Mouse (Mus musculus) heart, adult 2 months (tissue): ENCODE data around the gene Dhx9. TPM values are rescaled to one million over a fixed set of nuclear protein-coding genes. Genes with fewer than 3 reads are reported as not detected.
"Not testable (repeated sequence)": the region's sequence is repeated elsewhere in the genome, so short reads cannot be mapped to it uniquely, and the experiment has no call there.

Experiments used
- DNase-seq, 2 experiments: peaks; one replicate each; pipeline ENCODE4 v3.0.0; 2021
- H3K27ac ChIP-seq: fragments of 200-600 bp; 2 replicates; pipeline ENCODE4 v1.8.1; 2022
- H3K27me3 ChIP-seq: fragments of 200-500 bp; 2 replicates; pipeline ENCODE4 v1.6.1; 2012; ENCODE audit warnings: mild to moderate bottlenecking, low read length, inconsistent platforms, mixed read lengths; ENCODE audit not compliant: control insufficient read depth, insufficient read depth
- H3K36me3 ChIP-seq: fragments of 200-500 bp; 2 replicates; pipeline ENCODE4 v1.6.1; 2012; ENCODE audit warnings: low read length, inconsistent platforms; ENCODE audit not compliant: control insufficient read depth, insufficient read depth
- H3K4me1 ChIP-seq: fragments of 200-500 bp; 2 replicates; pipeline ENCODE4 v1.6.1; 2011; ENCODE audit warnings: low read length; ENCODE audit not compliant: control insufficient read depth, insufficient read depth
- H3K4me3 ChIP-seq: fragments of 200-600 bp; 2 replicates; pipeline ENCODE4 v1.8.1; 2022
- H3K79me2 ChIP-seq: fragments of 200-500 bp; replicated peaks from 2 replicates; pipeline ENCODE4 v1.6.1; 2012; ENCODE audit warnings: mild to moderate bottlenecking, inconsistent platforms, low read length, moderate library complexity, mixed read lengths; ENCODE audit not compliant: control insufficient read depth, insufficient read depth
- H3K9ac ChIP-seq: fragments of 200-500 bp; 2 replicates; pipeline ENCODE4 v1.6.1; 2012; ENCODE audit warnings: low read depth, mild to moderate bottlenecking, control low read depth, inconsistent platforms, low read length, mixed read lengths
- CTCF ChIP-seq: fragments of 200-600 bp; IDR thresholded peaks from 2 replicates; pipeline ENCODE4 v1.8.1; 2022; ENCODE audit warnings: antibody characterized with exemption, mild to moderate bottlenecking, moderate library complexity
- EP300 ChIP-seq: fragments of 200-500 bp; IDR thresholded peaks from 2 replicates; pipeline ENCODE4 v1.6.1; 2011; ENCODE audit warnings: low read depth, low read length, control low read depth; ENCODE audit not compliant: insufficient read depth
- POLR2A ChIP-seq: fragments of 200-500 bp; IDR thresholded peaks from 2 replicates; pipeline ENCODE4 v1.6.1; 2011; ENCODE audit warnings: mild to moderate bottlenecking, low read depth, low read length, control low read depth; ENCODE audit not compliant: insufficient read depth
- WGBS: fragments of 180-500 bp; shearing (Covaris S2); methylation state at CpG from one replicate; pipeline ENCODE4 v1.1.7; 2018; 5-methylcytosine and 5-hydroxymethylcytosine counted together
- intact Hi-C: fragments of 180-260 bp; cut with DNase I; formaldehyde crosslinking; loops from one replicate; pipeline ENCODE4 v1.15.1; 2025
- polyA plus RNA-seq: library from polyadenylated mRNA; depleted of rRNA; stranded (reverse); fragments of >200 nt; gene quantifications from 2 replicates; pipeline ENCODE4 v1.2.3, GENCODE M21; 2012
- total RNA-seq, 2 experiments: library from RNA; stranded (reverse); gene quantifications; 2 replicates each; pipeline ENCODE4 v1.2.3; 2021

Dhx9 gene
- total and polyA plus RNA-seq, 3 experiments: 10.1 to 45.4 (median 44.0) TPM

DNA sequence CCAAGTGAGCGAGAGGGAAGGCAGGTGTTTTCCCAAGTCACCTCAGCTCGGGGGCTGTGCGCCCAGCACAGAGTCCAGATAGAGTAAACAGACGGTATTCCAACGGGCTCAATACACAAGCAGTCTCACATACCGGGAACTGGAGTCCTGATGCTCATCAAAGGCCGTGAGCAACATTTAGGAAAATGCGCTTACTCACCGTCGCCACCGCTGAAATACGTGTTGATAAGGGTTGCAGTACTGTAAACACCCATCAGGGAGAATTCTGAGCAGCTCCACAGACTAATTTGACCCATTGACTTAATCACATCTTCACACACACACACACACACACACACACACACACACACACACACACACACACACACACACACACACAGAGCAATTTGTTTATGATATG, 63.2 kb downstream of the Dhx9 start:
- peaks cover 4% of the 10 kb centered on the region for H3K4me1 ChIP-seq
- H3K27me3 ChIP-seq: no peaks in the 10 kb centered on the region; the same call in 1 of the 2 replicates
- intact Hi-C loops: no loop called here
- no peaks in the 10 kb centered on the region for H3K79me2 ChIP-seq
- no peaks in the 10 kb centered on the region for H3K36me3 ChIP-seq
- H3K9ac ChIP-seq: no peak overlapping the region
- WGBS: 29% methylated on average over 12 of the region's 12 CpGs
- TF ChIP-seq EP300: no peak
- no peak for TF ChIP-seq CTCF
- no peak for TF ChIP-seq POLR2A
- H3K27ac ChIP-seq: no peak overlapping the region
- no peak for DNase-seq
- H3K4me3 ChIP-seq: no peak overlapping the region

DNA sequence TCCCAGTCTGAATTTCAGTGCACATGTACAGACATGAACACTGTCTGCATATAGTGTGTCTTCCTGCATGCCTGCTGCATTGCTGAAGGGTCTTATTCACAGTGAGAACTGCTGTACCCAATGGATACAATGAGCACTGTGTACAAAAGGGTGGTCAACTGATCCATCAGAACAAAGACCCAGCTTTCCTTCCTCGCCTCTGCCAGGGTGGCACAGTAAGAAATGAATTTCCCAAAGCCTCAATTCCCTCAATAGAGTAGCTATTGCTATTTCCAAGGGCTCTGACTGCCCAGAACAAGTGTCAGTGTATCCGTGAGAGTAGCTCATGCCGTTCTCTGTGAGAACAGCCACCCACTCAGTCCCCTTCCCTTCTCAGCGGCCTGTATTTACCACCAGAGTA, 69.7 kb downstream of the Dhx9 start:
- H3K27ac ChIP-seq, H3K79me2 ChIP-seq, DNase-seq, H3K4me3 ChIP-seq, H3K36me3 ChIP-seq, H3K27me3 ChIP-seq, intact Hi-C loops, H3K4me1 ChIP-seq, H3K9ac ChIP-seq: not testable (repeated sequence)
- WGBS: 83% methylated on average over 4 of the region's 4 CpGs

DNA sequence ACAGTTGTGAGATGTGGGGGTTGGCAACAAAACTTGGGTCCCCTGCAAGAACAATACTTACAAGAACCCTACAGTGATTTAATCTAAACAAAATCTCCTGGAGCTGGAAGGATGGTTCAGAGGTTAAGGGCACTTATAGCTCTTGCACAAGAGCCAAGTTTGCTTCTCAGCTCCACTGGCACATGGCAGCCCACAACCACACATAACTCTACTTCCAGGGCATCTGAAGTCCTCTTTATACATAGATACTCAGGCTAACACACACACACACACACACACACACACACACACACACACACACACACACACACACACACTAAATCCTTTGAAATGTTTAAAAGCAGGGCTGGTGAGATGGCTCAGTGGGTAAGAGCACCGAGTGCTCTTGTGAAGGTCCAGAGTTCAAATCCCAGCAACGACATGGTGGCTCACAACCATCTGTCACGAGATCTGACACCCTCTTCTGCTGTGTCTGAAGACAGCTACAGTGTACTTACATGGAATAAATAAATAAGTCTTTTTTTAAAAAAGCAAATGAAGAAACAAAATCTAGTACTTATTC, 71.1 kb downstream of the Dhx9 start:
- intact Hi-C loops, H3K27me3 ChIP-seq, H3K36me3 ChIP-seq, H3K4me1 ChIP-seq, H3K79me2 ChIP-seq, H3K4me3 ChIP-seq, H3K27ac ChIP-seq, DNase-seq, H3K9ac ChIP-seq: not testable (repeated sequence)
- 87% methylated on average over 3 of the region's 3 CpGs for WGBS

DNA sequence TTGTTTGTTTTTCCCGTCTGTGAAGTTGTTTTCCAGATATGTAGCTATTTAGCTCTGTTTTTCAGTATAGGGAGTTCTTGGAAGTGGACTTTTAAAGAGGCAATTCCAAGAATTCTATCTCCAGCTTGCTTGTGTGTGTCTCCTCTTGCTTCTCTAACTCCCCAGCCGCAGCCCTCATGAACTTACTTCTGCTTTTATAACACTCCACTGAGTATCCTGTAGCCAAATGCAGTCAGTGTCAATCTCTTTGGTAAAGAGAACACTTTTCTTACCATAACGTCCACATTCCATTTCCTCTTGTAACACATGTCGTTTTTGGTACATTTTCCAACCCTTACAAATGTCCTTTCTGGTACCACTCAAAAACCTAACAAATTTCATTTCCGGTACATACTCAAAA, 71.7 kb downstream of the Dhx9 start:
- WGBS: 81% methylated on average over 3 of the region's 5 CpGs
- H3K4me1 ChIP-seq, H3K36me3 ChIP-seq, H3K4me3 ChIP-seq, DNase-seq, H3K9ac ChIP-seq, H3K79me2 ChIP-seq, H3K27me3 ChIP-seq, intact Hi-C loops, H3K27ac ChIP-seq: not testable (repeated sequence)

DNA sequence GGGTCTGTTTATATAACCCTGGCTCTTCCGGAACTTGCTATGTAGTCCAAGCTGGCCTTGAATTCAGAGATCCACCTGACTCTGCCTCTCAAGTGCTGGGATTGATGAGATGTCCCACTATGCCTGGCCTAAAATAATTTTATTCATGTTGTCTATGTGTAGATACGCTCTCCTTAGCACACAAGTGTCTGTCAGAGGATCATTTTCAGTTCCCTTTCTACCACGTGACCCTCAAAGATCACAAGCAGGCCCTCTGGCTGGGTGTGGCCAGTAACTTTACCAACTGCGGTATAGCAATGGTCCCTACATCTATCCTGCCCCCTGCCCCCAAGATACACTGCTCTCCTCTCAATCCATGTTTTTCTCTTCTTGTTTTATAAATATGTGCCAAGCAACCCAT, 72.5 kb downstream of the Dhx9 start:
- peak overlapping the region; percentile 47 for H3K27ac ChIP-seq
- intact Hi-C loops: no loop called here

DNA sequence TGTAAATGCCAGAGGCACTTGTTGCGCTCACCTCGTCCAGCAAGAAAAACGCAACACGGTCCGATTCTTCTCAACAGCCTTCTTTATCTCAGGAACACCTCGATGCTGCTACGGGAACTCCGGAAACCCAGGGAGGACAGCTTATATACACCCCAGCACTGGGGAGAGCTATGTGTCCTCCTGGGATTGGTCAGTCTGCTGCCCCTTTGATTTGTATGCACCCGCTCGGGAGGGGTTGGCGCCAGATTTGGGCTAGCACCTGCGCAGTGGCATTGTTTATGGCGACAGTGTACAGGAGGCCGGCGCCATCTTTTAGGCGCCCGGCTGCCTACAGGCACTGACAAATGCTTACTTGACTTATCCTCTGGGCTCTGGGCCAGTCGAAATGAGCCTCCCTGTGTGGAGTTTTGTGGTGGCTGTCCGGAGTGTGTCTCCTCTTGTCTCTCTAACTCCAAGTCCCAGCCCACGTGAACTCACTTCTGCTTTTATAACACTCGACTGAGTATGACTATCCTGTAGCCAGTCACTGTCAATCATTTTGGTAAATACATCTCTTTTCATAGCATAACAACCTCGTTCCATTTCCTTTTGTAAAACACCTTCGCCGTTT, 73.2 kb downstream of the Dhx9 start:
- H3K9ac ChIP-seq, H3K4me3 ChIP-seq, intact Hi-C loops, H3K79me2 ChIP-seq, H3K36me3 ChIP-seq, H3K4me1 ChIP-seq, H3K27me3 ChIP-seq: not testable (repeated sequence)
- H3K27ac ChIP-seq: peak overlapping the region; percentile 47
- DNase-seq: peak; percentile 76 to 91
- peak; percentile 45; the same call in 1 of the 2 replicates for TF ChIP-seq POLR2A
- WGBS: 76% methylated on average over 24 of the region's 24 CpGs

More for the DNA sequence above, 72.5 kb downstream of the Dhx9 start:
- no peak overlapping the region for H3K4me3 ChIP-seq
- WGBS: 83% methylated on average over 4 of the region's 4 CpGs
- H3K27me3 ChIP-seq: no peaks in the 10 kb centered on the region
- H3K79me2 ChIP-seq: no peaks in the 10 kb centered on the region
- TF ChIP-seq CTCF (no peak), POLR2A (no peak), EP300 (no peak)
- peak; percentile 55 to 83 for DNase-seq
- H3K4me1 ChIP-seq: no peaks in the 10 kb centered on the region
- no peak overlapping the region for H3K9ac ChIP-seq
- H3K36me3 ChIP-seq: no peaks in the 10 kb centered on the region

DNA sequence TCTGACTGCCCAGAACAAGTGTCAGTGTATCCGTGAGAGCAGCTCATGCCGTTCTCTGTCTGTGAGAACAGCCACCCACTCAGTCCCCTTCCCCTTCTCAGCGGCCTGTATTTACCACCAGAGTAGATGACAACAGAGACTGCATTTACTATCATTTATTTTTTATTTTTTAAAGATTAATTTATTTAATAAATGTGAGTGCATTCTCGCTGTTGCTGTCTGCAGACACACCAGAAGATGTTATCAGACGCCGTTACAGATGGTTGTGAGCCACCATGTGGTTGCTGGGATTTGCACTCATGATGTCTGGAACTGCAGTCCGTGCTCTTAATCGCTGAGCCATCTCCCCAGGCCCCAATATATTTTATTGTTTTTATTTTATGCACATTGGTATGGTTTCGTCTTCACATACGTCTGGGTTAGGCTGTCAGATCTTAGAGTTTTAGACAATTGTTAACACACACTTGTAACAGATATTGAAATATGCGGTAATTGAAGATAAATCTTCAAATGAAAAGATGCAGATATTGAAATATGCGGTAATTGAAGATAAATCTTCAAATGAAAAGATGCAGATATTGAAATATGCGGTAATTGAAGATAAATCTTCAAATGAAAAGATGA, 74.0 kb downstream of the Dhx9 start:
- H3K27me3 ChIP-seq, H3K36me3 ChIP-seq, H3K79me2 ChIP-seq, H3K9ac ChIP-seq, H3K4me3 ChIP-seq, H3K4me1 ChIP-seq, intact Hi-C loops: not testable (repeated sequence)
- H3K27ac ChIP-seq: peak overlapping the region; percentile 12; the same call in 1 of the 2 replicates
- DNase-seq: peak in 1 of 2 experiments; percentile 28
- 87% methylated on average over 13 of the region's 13 CpGs for WGBS

DNA sequence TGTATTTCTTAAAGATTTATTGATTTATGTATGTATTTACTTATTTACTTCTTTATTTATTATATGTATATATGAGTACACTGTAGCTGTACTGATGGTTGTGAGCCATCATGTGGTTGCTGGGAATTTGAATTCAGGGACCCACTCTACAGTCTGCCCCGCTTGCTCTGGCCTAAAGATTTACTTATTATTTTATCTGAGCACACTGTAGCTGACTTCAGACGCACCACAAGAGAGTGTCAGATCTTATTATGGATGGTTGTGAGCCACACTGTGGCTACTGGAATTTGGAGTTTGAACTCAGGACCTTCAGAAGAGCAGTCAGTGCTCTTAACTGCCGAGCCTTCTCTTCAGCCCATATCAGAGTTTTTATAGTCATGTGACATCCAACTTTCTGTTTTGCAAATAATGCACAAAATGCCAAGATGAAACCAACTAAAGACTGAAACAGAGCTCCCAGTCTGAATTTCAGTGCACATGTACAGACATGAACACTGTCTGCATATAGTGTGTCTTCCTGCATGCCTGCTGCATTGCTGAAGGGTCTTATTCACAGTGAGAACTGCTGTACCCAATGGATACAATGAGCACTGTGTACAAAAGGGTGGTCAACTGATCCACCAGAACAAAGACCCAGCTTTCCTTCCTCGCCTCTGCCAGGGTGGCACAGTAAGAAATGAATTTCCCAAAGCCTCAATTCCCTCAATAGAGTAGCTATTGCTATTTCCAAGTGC, 74.6 kb downstream of the Dhx9 start:
- H3K9ac ChIP-seq, H3K27ac ChIP-seq, intact Hi-C loops, H3K79me2 ChIP-seq, H3K27me3 ChIP-seq, H3K36me3 ChIP-seq, DNase-seq, H3K4me3 ChIP-seq, H3K4me1 ChIP-seq: not testable (repeated sequence)
- 82% methylated on average over 3 of the region's 4 CpGs for WGBS
